Mouse (Mus musculus) heart, adult 8-10 months (tissue): Measurements from ENCODE around the gene Arid1b. TPM values are rescaled to one million over a fixed set of nuclear protein-coding genes. Genes with fewer than 3 reads are reported as not detected.

Experiments
- DNase-seq: peaks from one replicate; pipeline ENCODE4 v3.0.0; 2022; ENCODE audit warnings: low spot score
- total RNA-seq, 4 experiments: library from RNA; stranded (reverse); gene quantifications; 2 replicates each; pipeline ENCODE4 v1.2.4; 2022

The Arid1b gene
- total RNA-seq, 4 experiments from 2014 or later, result 25.0 to 27.2 (median 26.2) TPM

GRCm38 (mm10) chr17:5017065-5017464 is 22.9 kb downstream of the Arid1b start:
- DNase-seq, result no peak

DNA sequence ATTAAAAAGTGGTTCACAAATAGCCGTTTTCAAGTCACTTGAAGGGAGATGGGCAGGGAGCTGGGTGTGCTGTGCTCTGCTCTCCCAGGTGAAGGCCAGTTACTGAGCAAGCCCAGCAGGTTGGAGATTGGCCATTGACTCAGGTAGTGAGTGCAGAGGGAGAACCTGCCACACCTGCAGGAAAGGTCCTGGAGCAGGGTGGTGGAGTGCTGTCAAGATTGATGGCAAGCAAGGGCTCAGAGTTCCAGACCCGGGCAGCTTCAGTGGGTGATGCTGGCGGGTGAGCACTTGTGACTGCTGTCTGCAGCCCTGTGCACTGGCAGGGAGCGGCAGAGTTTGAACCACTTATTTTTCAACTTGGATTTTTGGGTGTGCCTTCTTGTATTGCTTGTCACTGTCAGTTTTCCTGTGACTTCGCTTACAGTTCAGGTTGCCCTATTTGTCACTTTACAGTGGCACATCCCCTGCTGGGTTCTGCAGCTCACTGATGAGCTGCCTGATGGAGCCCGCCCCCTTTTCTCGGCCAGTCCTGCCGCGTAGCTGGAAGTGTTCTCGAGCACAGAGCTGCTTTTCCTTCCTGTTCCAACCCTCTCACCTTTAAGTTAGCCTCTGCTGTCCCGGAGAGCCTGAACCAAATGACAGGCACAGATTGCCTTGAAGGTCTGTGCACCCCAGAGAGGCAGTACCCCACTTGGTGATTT is 27.3 kb downstream of the Arid1b start:
- DNase-seq, result no peak

- no peak for DNase-seq
Measured at GRCm38 (mm10) chr17:5022019-5022544, 27.9 kb downstream of the Arid1b start.

- no peak for DNase-seq
Measured at GRCm38 (mm10) chr17:5023745-5024144, 29.6 kb downstream of the Arid1b start.

DNA sequence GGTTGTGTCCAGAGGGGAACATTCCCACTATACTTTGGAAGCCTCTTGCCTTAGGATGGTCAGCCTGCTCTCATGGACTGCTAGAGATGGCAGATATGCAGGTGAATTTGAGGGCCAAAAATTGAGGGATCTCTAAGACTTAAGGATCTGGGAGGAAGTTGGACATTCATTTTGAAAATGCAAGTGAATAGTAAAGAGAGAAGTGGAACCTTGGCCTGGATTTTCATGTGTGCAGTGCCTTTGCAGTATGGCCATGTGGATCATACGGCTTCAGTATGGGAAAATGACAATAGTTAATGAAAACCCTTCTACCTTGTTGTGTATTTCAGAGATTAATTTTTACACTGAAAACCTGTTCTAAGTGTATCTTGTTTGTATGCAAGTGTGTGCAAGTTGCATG is 31.3 kb downstream of the Arid1b start:
- no peak for DNase-seq

DNA sequence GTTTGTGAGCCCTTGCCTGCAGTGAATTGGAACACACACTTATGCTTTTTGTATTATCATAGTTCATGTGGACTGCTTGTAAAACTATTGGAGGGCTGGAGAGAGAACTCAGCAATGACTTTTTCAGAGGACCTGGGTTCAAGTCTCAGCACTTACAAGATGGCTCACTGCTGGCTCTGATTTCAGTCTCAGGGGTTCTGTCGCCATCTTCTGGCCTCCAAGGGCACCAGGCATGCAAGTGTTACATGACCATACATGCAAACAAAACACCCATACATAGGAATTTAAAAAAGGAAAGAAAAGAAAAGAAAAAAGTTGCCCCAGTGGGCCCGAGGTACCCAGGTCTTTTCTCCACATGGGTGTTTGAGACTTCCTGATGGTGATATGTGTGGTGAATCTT is 32.4 kb downstream of the Arid1b start:
- no peak for DNase-seq

DNA sequence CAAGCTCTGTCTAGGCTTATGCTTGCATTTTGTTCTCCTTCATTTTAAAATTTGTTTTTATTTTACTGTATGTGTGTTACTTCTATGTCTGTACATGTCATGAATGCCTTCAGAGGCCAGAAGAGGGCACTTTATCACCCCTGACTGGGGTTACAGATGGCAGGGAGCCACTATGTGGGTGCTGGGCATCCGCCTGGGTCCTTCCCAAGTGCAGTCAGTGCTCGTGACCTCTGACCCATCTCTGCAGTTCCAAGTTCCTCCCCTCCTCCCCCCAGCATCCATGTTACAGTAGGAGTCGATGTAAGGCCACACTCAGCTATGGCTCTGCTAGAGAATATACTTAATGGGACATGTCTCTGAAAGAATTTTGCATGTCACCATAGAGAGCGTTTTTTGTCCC is 35.0 kb downstream of the Arid1b start:
- no peak for DNase-seq

- no peak for DNase-seq
Measured at GRCm38 (mm10) chr17:5030290-5030689, 36.2 kb downstream of the Arid1b start.

DNA sequence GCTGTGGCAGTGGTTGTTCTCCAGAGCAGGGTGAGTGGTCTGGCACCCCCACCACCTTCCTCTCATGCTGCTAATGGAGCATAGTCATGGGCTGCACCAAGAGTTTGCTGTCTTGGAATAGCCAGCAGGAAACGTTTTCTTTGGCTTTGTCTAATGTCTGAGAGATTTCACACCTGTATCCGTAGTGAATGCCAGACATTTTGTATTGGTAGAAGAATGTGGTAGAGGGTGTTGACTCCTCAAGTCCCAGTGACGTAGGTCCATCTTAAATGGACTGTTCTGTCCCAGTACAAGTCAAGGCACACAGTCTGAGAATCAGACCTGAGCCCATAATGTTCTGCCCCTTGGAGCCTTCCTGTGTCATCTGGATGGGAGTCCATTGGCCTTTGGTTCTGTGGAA is 39.2 kb downstream of the Arid1b start:
- peak; percentile 62 for DNase-seq

GRCm38 (mm10) chr17:5034201-5034600 is 40.1 kb downstream of the Arid1b start:
- no peak for DNase-seq

DNA sequence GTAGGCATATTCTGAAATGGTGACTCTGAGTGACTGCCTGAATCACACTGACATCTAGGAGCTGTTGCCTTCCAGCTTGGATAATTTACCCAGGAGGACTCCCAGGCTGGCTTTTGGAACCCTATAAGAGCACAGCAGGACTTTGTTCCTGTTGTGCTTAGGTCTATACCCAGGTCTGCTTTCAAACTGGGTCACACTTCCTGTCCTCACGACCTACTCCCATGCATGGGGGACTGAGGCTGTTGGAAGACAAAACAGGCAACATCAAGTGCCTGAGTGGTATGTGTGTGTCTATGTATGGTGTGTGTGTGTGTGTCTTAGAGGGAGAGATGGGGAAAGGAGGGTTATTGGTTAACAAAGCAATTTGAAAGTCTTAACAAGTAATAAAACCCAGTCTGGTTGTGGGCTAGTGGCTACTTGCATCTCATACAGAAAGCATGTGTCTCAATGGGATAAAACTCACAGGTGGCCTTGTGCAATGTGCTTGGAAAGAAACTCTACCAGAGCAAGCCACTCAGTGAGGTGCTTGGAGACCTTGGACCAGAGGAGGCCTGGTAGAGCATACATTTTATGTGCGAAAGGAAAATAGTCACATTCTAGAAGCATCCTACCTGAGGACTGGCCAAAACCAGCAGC is 42.2 kb downstream of the Arid1b start:
- no peak for DNase-seq

GRCm38 (mm10) chr17:5037199-5037598 is 43.1 kb downstream of the Arid1b start:
- DNase-seq, result no peak

- no peak for DNase-seq
Measured at GRCm38 (mm10) chr17:5039826-5040225, 45.7 kb downstream of the Arid1b start.

- no peak for DNase-seq
Measured at GRCm38 (mm10) chr17:5043871-5044270, 49.7 kb downstream of the Arid1b start.

- DNase-seq, result no peak
Measured at GRCm38 (mm10) chr17:5045613-5046012, 51.5 kb downstream of the Arid1b start.

DNA sequence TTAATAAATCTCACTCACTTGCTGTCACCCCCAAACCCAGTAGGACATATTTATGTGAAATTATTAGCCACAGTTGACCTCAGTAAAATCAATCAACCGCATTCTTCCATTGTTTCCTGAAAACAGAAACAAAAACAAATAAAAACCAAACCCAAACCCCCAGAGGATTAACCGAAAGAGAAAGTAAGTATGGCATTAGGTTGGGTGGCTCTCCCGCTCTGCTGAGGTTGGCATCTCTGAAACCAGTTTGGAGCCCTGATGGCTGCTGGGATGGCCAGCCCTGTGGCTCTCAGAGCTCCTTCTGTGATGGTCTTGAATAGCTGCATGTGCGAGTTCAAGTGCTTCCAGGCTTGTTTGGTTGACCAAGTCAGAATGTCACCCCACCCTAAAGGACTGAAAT is 53.2 kb downstream of the Arid1b start:
- DNase-seq, result no peak

DNA sequence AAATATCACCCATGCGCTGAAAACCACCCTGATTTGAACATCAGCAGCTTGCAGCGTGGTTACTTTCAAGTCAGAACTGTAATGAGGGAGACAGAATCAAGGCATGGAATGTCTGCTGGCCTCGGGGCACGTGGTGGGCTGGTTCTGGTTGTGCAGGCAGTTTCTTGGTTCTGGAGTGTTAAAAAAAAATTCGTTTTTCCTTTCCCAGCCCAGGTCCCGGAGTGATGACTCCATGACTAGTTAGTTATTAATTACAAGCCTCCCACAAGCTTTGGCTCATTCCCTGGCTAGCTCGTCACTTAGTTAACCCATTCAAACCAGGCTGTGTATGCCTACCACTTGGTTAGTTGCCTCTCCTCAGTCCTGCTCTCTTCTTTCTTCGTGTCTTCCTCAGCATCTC is 56.1 kb downstream of the Arid1b start:
- DNase-seq, result no peak

- DNase-seq, result peak; percentile 16
Measured at GRCm38 (mm10) chr17:5050970-5051530, 56.9 kb downstream of the Arid1b start.

DNA sequence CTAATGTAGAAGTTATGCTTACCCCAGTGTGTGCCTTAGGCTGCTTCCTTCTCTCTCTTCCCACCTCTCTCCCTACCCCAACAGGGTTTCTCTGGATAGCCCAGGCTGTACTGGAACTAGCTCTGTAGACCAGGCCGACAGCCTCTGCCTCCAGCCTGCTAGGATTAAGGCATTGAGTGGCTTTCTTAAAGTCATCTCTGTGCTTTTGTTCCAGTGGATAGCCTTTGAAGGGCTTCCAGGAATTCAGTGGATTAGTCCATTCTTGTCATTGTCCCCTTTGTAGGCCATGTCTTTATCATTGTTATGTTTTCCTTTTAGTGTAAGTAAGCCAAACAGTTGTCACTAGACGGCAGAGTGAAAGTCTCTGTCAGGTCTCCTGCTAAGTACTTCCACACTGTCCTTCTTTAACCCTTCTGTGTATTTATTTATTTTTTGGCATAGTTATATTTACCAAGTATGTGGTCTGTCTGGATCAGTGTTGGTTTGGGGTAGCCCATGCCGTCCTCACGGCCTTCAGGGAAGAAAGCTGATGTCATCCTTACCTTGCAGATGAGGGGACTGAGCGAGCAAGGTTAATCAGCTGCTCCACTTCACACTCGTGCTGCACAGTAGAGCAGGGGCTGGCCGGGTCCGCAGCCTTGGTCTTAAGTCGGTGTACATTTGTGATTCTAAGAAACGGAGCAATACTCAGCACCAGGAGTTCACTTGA is 58.1 kb downstream of the Arid1b start:
- DNase-seq, result no peak

DNA sequence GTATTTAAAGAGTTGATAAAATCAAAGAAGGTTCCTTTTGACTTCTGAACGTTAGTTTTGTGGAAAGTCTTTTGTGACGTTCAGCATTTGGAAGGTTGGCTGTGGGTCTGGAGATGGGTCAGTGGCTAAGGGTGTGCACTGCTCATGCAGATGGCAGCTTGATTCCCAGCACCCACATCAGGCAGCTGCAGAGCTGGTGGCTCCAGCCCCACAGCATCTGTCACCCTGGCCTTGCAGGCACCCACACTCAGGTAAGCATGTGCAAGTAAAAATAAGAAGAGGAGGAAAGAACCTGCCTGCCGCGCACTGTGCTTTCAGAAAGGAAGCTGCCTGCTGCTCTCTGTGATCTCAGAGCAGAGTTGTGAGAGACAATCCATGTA is 58.7 kb downstream of the Arid1b start:
- no peak for DNase-seq

GRCm38 (mm10) chr17:5053201-5053600 is 59.1 kb downstream of the Arid1b start:
- DNase-seq, result no peak

GRCm38 (mm10) chr17:5055412-5055811 is 61.3 kb downstream of the Arid1b start:
- no peak for DNase-seq
